Mouse (Mus musculus) olfactory bulb, adult 2 months (tissue): Measurements from ENCODE around the gene Sstr2.

Source experiments
- CTCF ChIP-seq: fragments of 200-500 bp; IDR thresholded peaks from 2 replicates; pipeline ENCODE4 v1.5.1; 2012; ENCODE audit warnings: low read depth, mild to moderate bottlenecking, low read length, moderate library complexity; ENCODE audit not compliant: insufficient read depth
- POLR2A ChIP-seq: fragments of 200-500 bp; IDR thresholded peaks from 2 replicates; pipeline ENCODE4 v1.6.1; 2012; ENCODE audit warnings: mild to moderate bottlenecking, low read depth, low read length, moderate library complexity; ENCODE audit not compliant: insufficient read depth

- TF ChIP-seq POLR2A = no peak
- no peak for TF ChIP-seq CTCF
These were observed 42.8 kb downstream of the Sstr2 start for GRCm38 (mm10) chr11:113661835-113662351.
